Mouse (Mus musculus) c-Kit-positive CD71-negative TER-119-negative erythroid progenitor cells, embryonic 14.5 days (primary cell): ENCODE results near the gene Hist1h1d.
"Not testable (repeated sequence)": the region's sequence is repeated elsewhere in the genome, so short reads cannot be mapped to it uniquely, and the experiment has no call there.

ENCODE experiments used
- DNase-seq: peaks from one replicate; pipeline ENCODE4 v3.0.0-alpha.2; 2013; ENCODE audit warnings: low read depth

The Hist1h1d gene

GRCm38 (mm10) chr13:23530181-23530900 lies 22.7 kb upstream of the Hist1h1d start:
- DNase-seq, result no peak

DNA sequence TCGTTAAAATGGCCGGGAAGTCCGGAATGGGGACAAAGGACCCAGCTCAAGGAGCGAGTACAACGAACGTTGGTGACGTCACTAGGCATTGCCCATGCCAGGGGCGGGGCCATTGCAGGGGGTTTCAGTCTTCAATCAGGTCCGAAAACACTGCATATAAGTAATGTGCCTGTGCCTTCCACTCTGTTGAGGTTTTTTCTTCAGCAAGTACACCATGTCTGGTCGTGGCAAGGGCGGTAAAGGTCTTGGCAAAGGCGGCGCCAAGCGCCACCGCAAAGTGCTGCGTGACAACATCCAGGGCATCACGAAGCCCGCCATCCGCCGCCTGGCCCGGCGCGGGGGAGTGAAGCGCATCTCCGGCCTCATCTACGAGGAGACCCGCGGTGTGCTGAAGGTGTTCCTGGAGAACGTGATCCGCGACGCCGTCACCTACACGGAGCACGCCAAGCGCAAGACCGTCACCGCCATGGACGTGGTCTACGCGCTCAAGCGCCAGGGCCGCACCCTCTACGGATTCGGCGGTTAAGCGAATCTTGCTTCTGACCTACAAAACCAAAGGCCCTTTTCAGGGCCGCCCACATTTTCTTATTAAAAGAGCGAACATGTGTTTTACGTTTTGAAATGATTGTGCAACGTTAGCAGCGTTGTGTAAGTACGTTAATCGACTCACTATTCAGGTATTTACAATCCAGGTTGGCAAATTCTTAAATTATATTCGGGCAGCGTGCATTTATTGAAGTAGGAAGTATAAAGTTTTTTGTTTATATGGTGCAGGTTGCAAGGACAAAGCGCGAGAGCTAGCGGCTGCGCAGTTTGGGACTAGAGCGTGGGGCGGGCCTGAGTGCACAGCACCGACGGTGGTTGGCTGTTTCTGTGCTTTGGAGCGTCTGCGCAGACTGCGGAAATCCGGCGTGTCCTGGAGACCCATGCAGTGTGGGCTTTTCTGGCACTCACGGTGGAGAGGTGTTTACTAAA lies 21.9 kb upstream of the Hist1h1d start, which contains the start of gene Hist1h4h:
Hist1h4h (plus strand) TSS at position 150 of the 975 bp plus-strand sequence.
- peak; percentile 95 for DNase-seq

DNA sequence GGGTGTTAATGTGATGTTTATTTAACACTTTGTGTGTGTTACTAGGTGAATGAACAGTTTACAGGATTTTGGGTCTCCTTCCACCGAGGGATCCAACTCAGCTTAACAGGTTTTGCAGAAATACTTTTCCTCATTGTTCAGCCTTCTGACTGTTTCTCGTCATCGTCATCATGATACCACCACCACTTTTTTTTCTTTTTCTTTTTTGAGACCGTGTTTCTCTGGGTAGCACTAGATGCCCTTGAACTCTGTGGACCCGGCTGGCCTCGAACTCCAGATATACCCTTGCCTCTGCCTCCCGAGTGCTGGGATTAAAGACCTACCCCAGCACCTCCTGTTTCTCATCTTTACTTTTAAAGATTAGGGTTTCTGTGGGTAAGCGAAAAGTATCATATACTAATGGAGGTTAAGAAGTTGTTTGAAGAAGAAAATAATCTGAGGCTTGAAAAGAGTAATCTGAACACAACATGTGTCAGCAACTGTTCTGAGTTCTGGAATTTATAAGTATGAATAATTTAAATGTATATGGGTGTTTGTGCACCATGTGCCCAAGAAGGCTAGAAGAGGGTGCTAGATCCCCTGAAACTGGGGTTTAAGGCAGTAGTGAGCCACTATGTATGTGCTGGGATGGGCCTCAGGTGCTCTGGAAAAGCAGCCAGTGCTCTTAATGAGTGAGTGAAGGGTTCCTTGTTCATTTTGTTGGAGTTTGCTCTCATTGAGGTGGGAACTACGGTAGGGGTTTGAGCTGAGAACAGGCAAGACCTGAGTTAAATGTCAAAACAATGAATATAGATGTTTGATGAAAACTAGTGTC lies 20.6 kb upstream of the Hist1h1d start:
- no peak for DNase-seq

- DNase-seq, result not testable (repeated sequence)
Observed at GRCm38 (mm10) chr13:23533560-23534367, 19.3 kb upstream of the Hist1h1d start, which contains the start of gene Hist1h2af. Gene Hist1h2af, plus strand, starts transcription at chr13:23533906.

GRCm38 (mm10) chr13:23534368-23535131 lies 18.5 kb upstream of the Hist1h1d start:
- DNase-seq, result no peak

- peak; percentile 90 for DNase-seq
Observed at GRCm38 (mm10) chr13:23535137-23536075, 17.7 kb upstream of the Hist1h1d start, which contains the start of gene Hist1h3g. Gene Hist1h3g, plus strand, starts transcription at chr13:23535422.

- DNase-seq, result no peak
Observed at GRCm38 (mm10) chr13:23536076-23536822, 16.8 kb upstream of the Hist1h1d start.

- DNase-seq, result no peak
Observed at GRCm38 (mm10) chr13:23537006-23537710, 15.9 kb upstream of the Hist1h1d start.

- DNase-seq, result no peak
Observed at GRCm38 (mm10) chr13:23538249-23538648, 14.8 kb upstream of the Hist1h1d start.

- not testable (repeated sequence) for DNase-seq
Observed at GRCm38 (mm10) chr13:23539821-23540220, 13.2 kb upstream of the Hist1h1d start.

DNA sequence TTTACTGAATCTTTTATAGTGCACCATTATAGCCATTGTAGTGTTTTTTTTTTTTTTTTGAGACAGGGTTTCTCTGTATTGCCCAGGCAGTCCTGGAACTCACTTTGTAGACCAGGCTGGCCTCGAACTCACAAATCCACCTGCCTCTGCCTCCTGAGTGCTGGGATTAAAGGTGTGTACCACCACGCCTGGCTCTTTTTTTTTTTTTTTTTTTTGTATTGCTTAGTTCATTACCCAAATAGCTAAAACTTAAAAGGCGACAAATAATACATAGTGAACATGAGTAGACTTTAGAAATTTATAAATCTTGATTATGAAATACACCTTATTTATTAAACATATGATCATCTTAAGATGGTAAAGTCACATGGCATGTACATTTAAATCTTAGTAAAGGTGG lies 11.6 kb upstream of the Hist1h1d start:
- no peak for DNase-seq

DNA sequence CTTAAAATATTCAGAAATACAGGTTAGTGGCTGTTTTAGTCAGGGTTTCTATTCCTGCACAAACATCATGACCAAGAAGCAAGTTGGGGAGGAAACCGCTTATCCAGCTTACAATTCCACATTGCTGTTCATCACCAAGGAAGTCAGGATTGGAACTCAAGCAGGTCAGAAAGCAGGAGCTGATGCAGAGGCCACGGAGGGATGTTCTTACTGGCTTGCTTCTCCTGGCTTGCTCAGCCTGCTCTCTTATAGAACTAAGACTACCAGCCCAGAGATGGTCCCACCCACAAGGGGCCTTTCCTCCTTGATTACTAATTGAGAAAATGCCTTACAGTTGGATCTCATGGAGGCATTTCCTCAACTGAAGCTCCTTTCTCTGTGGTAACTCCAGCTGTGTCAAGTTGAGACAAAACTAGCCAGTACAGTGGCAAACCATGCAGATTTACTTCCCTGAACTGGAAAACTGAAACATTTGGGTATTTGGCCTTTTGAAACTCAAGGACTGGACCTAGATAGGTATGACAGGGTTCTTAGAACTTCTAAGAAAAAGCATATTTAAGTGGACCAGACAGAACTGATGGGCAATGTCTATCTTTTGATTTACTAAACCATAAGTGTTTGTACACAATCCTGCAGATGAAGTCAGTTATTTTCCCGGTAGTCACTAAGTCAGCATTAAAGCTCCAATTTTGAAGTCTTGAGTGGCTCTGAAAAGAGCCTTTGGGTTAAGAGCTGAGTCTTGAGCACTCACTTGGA lies 10.7 kb upstream of the Hist1h1d start:
- not testable (repeated sequence) for DNase-seq

DNA sequence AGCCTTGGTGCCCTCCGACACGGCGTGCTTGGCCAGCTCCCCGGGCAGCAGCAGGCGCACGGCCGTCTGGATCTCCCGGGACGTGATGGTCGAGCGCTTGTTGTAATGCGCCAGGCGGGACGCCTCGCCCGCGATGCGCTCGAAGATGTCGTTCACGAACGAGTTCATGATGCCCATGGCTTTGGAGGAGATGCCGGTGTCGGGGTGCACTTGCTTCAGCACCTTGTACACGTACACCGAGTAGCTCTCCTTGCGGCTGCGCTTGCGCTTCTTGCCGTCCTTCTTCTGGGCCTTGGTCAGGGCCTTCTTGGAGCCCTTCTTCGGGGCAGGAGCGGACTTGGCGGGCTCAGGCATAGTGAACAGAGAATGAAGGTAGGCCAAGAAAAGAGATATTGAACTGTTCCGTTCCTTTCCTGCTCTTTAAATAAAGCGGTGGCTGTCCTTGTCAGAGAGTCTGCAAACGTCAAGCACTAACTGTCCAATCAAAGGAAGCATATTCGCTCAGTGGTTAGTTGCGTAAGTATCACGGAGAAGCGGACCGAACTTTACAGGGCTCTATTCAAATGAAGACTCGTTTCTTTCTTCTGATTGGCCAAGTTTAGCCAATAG lies 10.0 kb upstream of the Hist1h1d start, which contains the start of gene Hist1h2bh:
Hist1h2bh (minus strand) TSS at position 394 of the 609 bp plus-strand sequence.
- DNase-seq, result peak; percentile 90

DNA sequence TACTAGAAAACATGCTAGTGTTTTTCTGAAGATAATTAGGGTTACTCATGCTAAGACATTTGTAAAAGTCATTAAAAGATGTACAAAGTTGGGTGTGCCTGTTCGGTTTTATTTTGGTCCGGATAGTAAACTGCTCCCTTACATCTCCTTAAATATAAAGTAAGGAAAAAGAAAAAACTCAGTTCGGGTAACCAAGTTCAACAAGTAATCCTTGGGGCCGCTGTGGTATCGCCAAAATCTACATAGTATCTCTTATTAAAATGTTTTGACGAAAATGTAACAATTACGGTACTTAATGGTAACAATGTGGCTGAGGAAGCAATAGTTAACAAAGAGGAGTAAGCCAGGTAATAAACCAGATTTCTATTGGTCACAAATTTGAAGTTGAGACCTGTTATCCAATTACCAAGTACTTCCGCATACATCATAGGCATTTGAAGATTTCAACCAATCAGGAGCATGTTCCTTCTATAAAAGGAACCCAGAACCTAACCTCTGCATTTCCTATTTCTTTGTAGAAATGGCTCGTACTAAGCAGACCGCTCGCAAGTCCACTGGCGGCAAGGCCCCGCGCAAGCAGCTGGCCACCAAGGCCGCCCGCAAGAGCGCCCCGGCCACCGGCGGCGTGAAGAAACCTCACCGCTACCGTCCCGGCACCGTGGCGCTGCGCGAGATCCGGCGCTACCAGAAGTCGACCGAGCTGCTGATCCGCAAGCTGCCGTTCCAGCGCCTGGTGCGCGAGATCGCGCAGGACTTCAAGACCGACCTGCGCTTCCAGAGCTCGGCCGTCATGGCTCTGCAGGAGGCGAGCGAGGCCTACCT lies 8.9 kb upstream of the Hist1h1d start, which contains the start of gene Hist1h3f:
Hist1h3f (plus strand) TSS at position 88 of the 822 bp plus-strand sequence.
- DNase-seq, result peak; percentile 94

- DNase-seq, result not testable (repeated sequence)
Observed at GRCm38 (mm10) chr13:23544787-23545120, 8.3 kb upstream of the Hist1h1d start.
